ENCODE assay signal across 24 mouse cellular contexts in the genomic region with DNA sequence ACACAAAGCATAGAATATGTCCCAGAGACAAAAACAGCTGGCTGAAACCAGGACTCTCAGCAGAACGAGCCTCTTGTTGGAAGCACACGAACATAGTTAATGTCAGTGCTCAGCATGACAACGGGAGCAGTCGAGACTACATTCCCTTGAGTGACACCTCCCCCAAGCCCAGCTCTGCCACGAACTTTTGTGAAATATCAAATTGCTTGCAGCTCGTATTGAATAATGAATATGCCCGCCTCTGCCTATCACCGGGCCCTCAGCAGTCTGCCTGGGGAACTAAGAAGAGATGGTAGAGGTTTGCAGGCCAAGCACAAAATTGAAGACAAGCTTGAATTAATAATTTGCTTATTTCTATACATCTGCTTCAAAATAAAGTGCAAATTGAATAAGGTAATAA.
DNase-seq lines count a peak whose midpoint lies in the region; ATAC-seq and TF ChIP-seq lines count a peak whose summit lies in the region.
"Had no signal": no experiment of that assay in that cellular context is flagged by ENCODE, and none has a peak within 500 bp of the region (broad histone marks: within the 10 kb centered on the region; RNA-seq: fewer than 3 reads in every experiment).

No protein-coding gene starts in this region.

- no peaks in the 10 kb centered on the region for H3K27me3 ChIP-seq in forebrain, embryonic 14.5 days (replicated peaks; ENCODE audit: control insufficient read depth, insufficient read depth, low read length)
- peaks cover 8% of the 10 kb centered on the region; the same call in 1 of the 2 replicates for H3K27me3 ChIP-seq in forebrain, embryonic 10.5 days (ENCODE audit: poor library complexity, severe bottlenecking)
- no peaks in the 10 kb centered on the region for H3K27me3 ChIP-seq in hindbrain, embryonic 15.5 days
- no peaks in the 10 kb centered on the region for H3K27me3 ChIP-seq in hindbrain, postnatal 0 days (ENCODE audit: insufficient read depth, low read length)
- H3K27me3 ChIP-seq in limb, embryonic 10.5 days (ENCODE audit: low read depth, poor library complexity, severe bottlenecking) = no peaks in the 10 kb centered on the region; the same call in 1 of the 2 replicates
- H3K27me3 ChIP-seq: liver, embryonic 15.5 days; neural tube, embryonic 13.5 days had no signal

- H3K27ac ChIP-seq in forebrain, embryonic 14.5 days (ENCODE audit: low read depth, low read length) = no peak overlapping the region
- H3K27ac ChIP-seq in forebrain, embryonic 10.5 days = no peak overlapping the region
- no peak overlapping the region; the same call in 1 of the 2 replicates for H3K27ac ChIP-seq in hindbrain, embryonic 15.5 days (replicated peaks)
- no peak overlapping the region for H3K27ac ChIP-seq in hindbrain, postnatal 0 days
- peak overlapping the region; percentile 32; the same call in 1 of the 2 replicates for H3K27ac ChIP-seq in limb, embryonic 10.5 days
- H3K27ac ChIP-seq: embryonic facial prominence, embryonic 15.5 days; heart, adult 2 months; limb, embryonic 15.5 days; liver, embryonic 15.5 days; lung, embryonic 15.5 days; neural tube, embryonic 13.5 days had no signal

- H3K36me3 ChIP-seq in forebrain, embryonic 14.5 days (ENCODE audit: control insufficient read depth, insufficient read depth, low read length) = no peaks in the 10 kb centered on the region
- no peaks in the 10 kb centered on the region for H3K36me3 ChIP-seq in forebrain, embryonic 10.5 days (replicated peaks)
- H3K36me3 ChIP-seq in hindbrain, embryonic 15.5 days = no peaks in the 10 kb centered on the region
- no peaks in the 10 kb centered on the region for H3K36me3 ChIP-seq in hindbrain, postnatal 0 days (ENCODE audit: insufficient read depth, low read length)
- H3K36me3 ChIP-seq in limb, embryonic 10.5 days = no peaks in the 10 kb centered on the region
- H3K36me3 ChIP-seq: embryonic facial prominence, embryonic 15.5 days; limb, embryonic 15.5 days; liver, embryonic 15.5 days; lung, embryonic 15.5 days; neural tube, embryonic 13.5 days had no signal

- no peak overlapping the region for H3K4me2 ChIP-seq in forebrain, embryonic 14.5 days (ENCODE audit: low read length)
- no peak overlapping the region for H3K4me2 ChIP-seq in hindbrain, embryonic 15.5 days
- no peak overlapping the region for H3K4me2 ChIP-seq in hindbrain, postnatal 0 days (ENCODE audit: low read depth, low read length)
- H3K4me2 ChIP-seq: embryonic facial prominence, embryonic 15.5 days; limb, embryonic 15.5 days; liver, embryonic 15.5 days; lung, embryonic 15.5 days; neural tube, embryonic 13.5 days had no signal

- 62% methylated on average over 8 of the region's 8 CpGs for WGBS in forebrain, embryonic 14.5 days
- 81% methylated on average over 8 of the region's 8 CpGs for WGBS in forebrain, embryonic 10.5 days
- WGBS in hindbrain, embryonic 15.5 days = 35% methylated on average over 8 of the region's 8 CpGs
- WGBS in hindbrain, postnatal 0 days = 23% methylated on average over 8 of the region's 8 CpGs
- 68% methylated on average over 8 of the region's 8 CpGs for WGBS in limb, embryonic 10.5 days

- H3K4me1 ChIP-seq in forebrain, embryonic 14.5 days (ENCODE audit: control insufficient read depth, insufficient read depth, low read length) = peaks cover 3% of the 10 kb centered on the region; the same call in 1 of the 2 replicates
- H3K4me1 ChIP-seq in forebrain, embryonic 10.5 days = peaks cover 22% of the 10 kb centered on the region
- H3K4me1 ChIP-seq in hindbrain, embryonic 15.5 days (replicated peaks) = peaks cover 11% of the 10 kb centered on the region
- H3K4me1 ChIP-seq in hindbrain, postnatal 0 days (ENCODE audit: insufficient read depth, low read length) = 0 out of 2 replicates have a peak, but pooled peaks cover 2% of the 10 kb centered on the region
- peaks cover 48% of the 10 kb centered on the region for H3K4me1 ChIP-seq in limb, embryonic 10.5 days
- H3K4me1 ChIP-seq: embryonic facial prominence, embryonic 15.5 days; liver, embryonic 15.5 days had no signal

- TF ChIP-seq CTCF in hindbrain, postnatal 0 days (IDR thresholded peaks at IDR 0.05; ENCODE audit: low read depth) = no peak

- no peaks in the 10 kb centered on the region for H3K9me3 ChIP-seq in forebrain, embryonic 14.5 days (replicated peaks; ENCODE audit: control insufficient read depth, low read length)
- no peaks in the 10 kb centered on the region for H3K9me3 ChIP-seq in forebrain, embryonic 10.5 days
- H3K9me3 ChIP-seq in hindbrain, embryonic 15.5 days = no peaks in the 10 kb centered on the region
- H3K9me3 ChIP-seq in hindbrain, postnatal 0 days (ENCODE audit: low read length) = no peaks in the 10 kb centered on the region
- H3K9me3 ChIP-seq in limb, embryonic 10.5 days (replicated peaks) = no peaks in the 10 kb centered on the region
- H3K9me3 ChIP-seq: embryonic facial prominence, embryonic 15.5 days; limb, embryonic 15.5 days; liver, embryonic 15.5 days; lung, embryonic 15.5 days; neural tube, embryonic 13.5 days had no signal

- peak; percentile 52 for DNase-seq in forebrain, embryonic 14.5 days (ENCODE audit: low spot score)
- DNase-seq in forebrain, embryonic 10.5 days (ENCODE audit: extremely low spot score, low spot score) = no peak
- no peak for DNase-seq in hindbrain, postnatal 0 days (ENCODE audit: low spot score)
- peak; percentile 7 for DNase-seq in ZHBTc4 (ENCODE audit: low read depth, low spot score)
- DNase-seq in limb, embryonic 10.5 days (ENCODE audit: low spot score) = no peak
- no peak for DNase-seq in adrenal gland, postnatal 36 days
- DNase-seq in frontal cortex, postnatal 25 days (ENCODE audit: low spot score in 2 of 2) = no peak
- DNase-seq: adrenal gland, postnatal 14 days; cerebellum, adult 11 months; cerebellum, adult 9-11 months; gastrocnemius, postnatal 25 days; heart, adult 2 months; kidney, adult 18-20 months; kidney, postnatal 4 days; lung, postnatal 4 days; thymus, postnatal 25 days had no signal

- no peak overlapping the region for H3K9ac ChIP-seq in forebrain, embryonic 14.5 days (ENCODE audit: low read length)
- H3K9ac ChIP-seq in hindbrain, embryonic 15.5 days = no peak overlapping the region
- H3K9ac ChIP-seq in hindbrain, postnatal 0 days (replicated peaks; ENCODE audit: low read length) = no peak overlapping the region
- H3K9ac ChIP-seq: embryonic facial prominence, embryonic 15.5 days; limb, embryonic 15.5 days; liver, embryonic 15.5 days; lung, embryonic 15.5 days; neural tube, embryonic 13.5 days had no signal

- ATAC-seq in forebrain, embryonic 14.5 days = 0 out of 2 replicates have a peak, but pooled peaks have one; percentile 22
- peak; percentile 43; the same call in 1 of the 2 replicates for ATAC-seq in hindbrain, embryonic 15.5 days (ENCODE audit: low FRiP score, low read depth)
- ATAC-seq in hindbrain, postnatal 0 days = no peak
- ATAC-seq: inflammation-experienced regulatory T-cells, adult 6 months had no signal

- no peak overlapping the region for H3K4me3 ChIP-seq in forebrain, embryonic 14.5 days (ENCODE audit: low read depth, low read length)
- no peak overlapping the region for H3K4me3 ChIP-seq in forebrain, embryonic 10.5 days
- no peak overlapping the region for H3K4me3 ChIP-seq in hindbrain, embryonic 15.5 days
- H3K4me3 ChIP-seq in hindbrain, postnatal 0 days (ENCODE audit: low read length) = no peak overlapping the region
- no peak overlapping the region for H3K4me3 ChIP-seq in limb, embryonic 10.5 days
- H3K4me3 ChIP-seq: embryonic facial prominence, embryonic 15.5 days; heart, adult 2 months; limb, embryonic 15.5 days; liver, embryonic 15.5 days; lung, embryonic 15.5 days; myocyte; neural tube, embryonic 13.5 days had no signal

Comparison
In these comparisons a context has a peak if more than half of its experiments do, and no peak if none do; other contexts are left out.
1. DNase-seq: peak in forebrain, embryonic 14.5 days (single experiment) and ZHBTc4 (single experiment); none in forebrain, embryonic 10.5 days (single experiment), hindbrain, postnatal 0 days (single experiment), limb, embryonic 10.5 days (single experiment), adrenal gland, postnatal 36 days (0 of 2) and frontal cortex, postnatal 25 days (0 of 2).